Mouse (Mus musculus) lung, embryonic 14.5 days (tissue): ENCODE results near the gene Stk24. TPM values are rescaled to one million over a fixed set of nuclear protein-coding genes. Genes with fewer than 3 reads are reported as not detected.
A peak's percentile ranks its signal among the peaks of the same experiment; 100 is the strongest.

Experiments used
- ATAC-seq: fragments of 200-750 bp; cut with Nextera tagmentation; 2 replicates; pipeline ENCODE4 v1.8.0; 2017; ENCODE audit warnings: mild to moderate bottlenecking, moderate TSS enrichment, moderate library complexity; ENCODE audit not compliant: insufficient read depth
- DNase-seq: peaks from one replicate; pipeline ENCODE4 v3.0.0-alpha.2; 2015
- H3K27ac ChIP-seq: fragments of 300-500 bp; sonication (generic); 2 replicates; pipeline ENCODE4 v1.5.1; 2014; ENCODE audit warnings: low read depth, mild to moderate bottlenecking, moderate library complexity
- H3K27me3 ChIP-seq: fragments of 300-500 bp; sonication (generic); 2 replicates; pipeline ENCODE4 v1.6.1; 2014; ENCODE audit warnings: low read length, control low read depth; ENCODE audit not compliant: insufficient read depth
- H3K36me3 ChIP-seq: fragments of 300-500 bp; sonication (generic); 2 replicates; pipeline ENCODE4 v1.6.1; 2014; ENCODE audit warnings: control low read depth; ENCODE audit not compliant: insufficient read depth
- H3K4me1 ChIP-seq: fragments of 300-500 bp; sonication (generic); 2 replicates; pipeline ENCODE4 v1.6.1; 2014; ENCODE audit warnings: antibody characterized with exemption, control low read depth; ENCODE audit not compliant: insufficient read depth
- H3K4me2 ChIP-seq: fragments of 300-500 bp; sonication (generic); 2 replicates; pipeline ENCODE4 v1.6.1; 2014; ENCODE audit warnings: mild to moderate bottlenecking
- H3K4me3 ChIP-seq: fragments of 300-500 bp; sonication (generic); 2 replicates; pipeline ENCODE4 v1.5.1; 2014; ENCODE audit warnings: low read depth, low read length
- H3K9ac ChIP-seq: fragments of 300-500 bp; sonication (generic); 2 replicates; pipeline ENCODE4 v1.6.1; 2014
- H3K9me3 ChIP-seq: fragments of 300-500 bp; sonication (generic); 2 replicates; pipeline ENCODE4 v1.6.1; 2016; ENCODE audit warnings: low read depth, low read length, control low read depth
- CTCF ChIP-seq: IDR thresholded peaks from 2 replicates; pipeline ENCODE4 v1.5.1; 2016; ENCODE audit warnings: antibody characterized with exemption, low read depth
- WGBS: fragments of 180-500 bp; shearing (Covaris S2); extraction: QIAGEN DNeasy Blood & Tissue Kit; methylation state at CpG from one replicate; pipeline ENCODE4 v1.1.7; 2014; 5-methylcytosine and 5-hydroxymethylcytosine counted together
- polyA plus RNA-seq: library from polyadenylated mRNA; unstranded; fragments of >200 nt; fragmentation: Nextera tagmentation; extraction: Ambion mirVana; gene quantifications from 2 replicates; pipeline ENCODE4 v1.2.1, GENCODE M21; 2014

Stk24 gene
- 50.3 and 51.7 TPM in 2 replicates for polyA plus RNA-seq

GRCm38 (mm10) chr14:121379827-121380145 lies at the start of gene Stk24:
TSS of gene Stk24 (minus strand) at chr14:121380011.
- H3K4me3 ChIP-seq: peak within 1 kb of the TSS; percentile 97
- H3K27me3 ChIP-seq: no peaks in the 10 kb centered on the region
- WGBS: 6% methylated on average over 11 of the region's 11 CpGs
- no peaks in the 10 kb centered on the region for H3K9me3 ChIP-seq
- peak within 1 kb of the TSS; percentile 97 for H3K27ac ChIP-seq
- TF ChIP-seq CTCF: no peak
- DNase-seq: no peak
- H3K4me1 ChIP-seq: peaks cover 7% of the 10 kb centered on the region; the same call in 1 of the 2 replicates
- ATAC-seq: no peak; the same call in 1 of the 2 replicates
- H3K4me2 ChIP-seq: peak within 1 kb of the TSS; percentile 84
- peak within 1 kb of the TSS; percentile 97 for H3K9ac ChIP-seq
- H3K36me3 ChIP-seq: peaks cover 6% of the 10 kb centered on the region; the same call in 1 of the 2 replicates

- Histone ChIP-seq H3K27ac (no peak overlapping the region), H3K4me1 (no peaks in the 10 kb centered on the region), H3K27me3 (no peaks in the 10 kb centered on the region), H3K4me3 (no peak overlapping the region), H3K36me3 (no peaks in the 10 kb centered on the region), H3K4me2 (no peak overlapping the region), H3K9ac (no peak overlapping the region), H3K9me3 (no peaks in the 10 kb centered on the region)
- DNase-seq: no peak
- no peak for TF ChIP-seq CTCF
- WGBS: 95% methylated on average over 4 of the region's 4 CpGs
- no peak for ATAC-seq
These were observed 48.3 kb upstream of the Stk24 start for GRCm38 (mm10) chr14:121428148-121428547.

DNA sequence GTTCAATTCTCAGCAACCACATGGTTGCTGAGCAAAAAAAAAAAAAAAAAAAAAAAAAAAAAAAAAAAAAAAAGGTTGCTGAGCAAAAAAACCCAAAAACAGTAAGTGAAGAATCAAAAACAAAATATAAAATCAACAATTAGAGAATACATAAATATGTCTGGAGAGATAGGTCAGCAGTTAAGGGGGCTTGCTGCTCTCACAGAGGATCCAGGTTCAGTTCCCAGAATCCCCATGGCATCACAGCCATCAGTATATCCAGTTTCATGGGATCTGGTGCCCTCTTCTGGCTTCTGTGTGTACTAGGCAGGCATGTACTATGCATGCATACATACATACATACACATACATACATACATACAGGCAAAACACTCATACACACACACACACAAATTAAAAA lies 46.9 kb upstream of the Stk24 start:
- TF ChIP-seq CTCF: peak; percentile 47

GRCm38 (mm10) chr14:121425004-121425793 lies 45.4 kb upstream of the Stk24 start:
- peaks cover 5% of the 10 kb centered on the region; the same call in 1 of the 2 replicates for H3K9me3 ChIP-seq

More for the DNA sequence above, 46.9 kb upstream of the Stk24 start:
- Histone ChIP-seq H3K4me1 (no peaks in the 10 kb centered on the region), H3K27me3 (no peaks in the 10 kb centered on the region), H3K36me3 (no peaks in the 10 kb centered on the region), H3K9ac (no peak overlapping the region), H3K4me3 (no peak overlapping the region), H3K9me3 (no peaks in the 10 kb centered on the region), H3K4me2 (no peak overlapping the region), H3K27ac (no peak overlapping the region)
- ATAC-seq: no peak
- DNase-seq: peak; percentile 39

DNA sequence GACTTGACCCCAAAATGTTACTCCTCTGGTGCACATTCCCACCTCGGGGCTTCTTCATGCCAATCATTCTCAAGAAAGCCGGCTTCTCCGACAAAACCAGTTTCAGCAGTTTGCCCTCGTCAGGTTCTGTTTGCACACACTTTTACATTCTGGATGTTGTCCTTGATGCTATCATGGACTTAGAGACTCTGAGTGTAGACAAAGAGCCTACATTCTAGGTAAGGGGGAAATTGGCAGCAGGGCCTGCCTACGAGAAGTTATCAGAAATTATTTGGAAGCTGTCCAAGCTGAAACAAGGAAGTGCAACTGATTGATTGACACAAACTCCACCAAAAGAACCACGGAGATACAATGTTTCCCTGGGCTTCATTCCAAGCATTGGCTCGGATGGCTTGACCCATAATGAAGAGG lies 43.5 kb upstream of the Stk24 start:
- DNase-seq (peak; percentile 55), ATAC-seq (no peak)
- no peak overlapping the region for H3K27ac ChIP-seq
- no peak for TF ChIP-seq CTCF
- H3K27me3 ChIP-seq: no peaks in the 10 kb centered on the region
- H3K9ac ChIP-seq: no peak overlapping the region
- no peaks in the 10 kb centered on the region for H3K36me3 ChIP-seq
- no peaks in the 10 kb centered on the region for H3K4me1 ChIP-seq
- 12% methylated on average over 7 of the region's 7 CpGs for WGBS
- peaks cover 5% of the 10 kb centered on the region; the same call in 1 of the 2 replicates for H3K9me3 ChIP-seq
- no peak overlapping the region for H3K4me3 ChIP-seq
- no peak overlapping the region for H3K4me2 ChIP-seq

More at GRCm38 (mm10) chr14:121425004-121425793, 45.4 kb upstream of the Stk24 start:
- H3K36me3 ChIP-seq: no peaks in the 10 kb centered on the region
- no peak overlapping the region for H3K4me3 ChIP-seq
- ATAC-seq: peak; percentile 28; the same call in 1 of the 2 replicates
- no peaks in the 10 kb centered on the region for H3K27me3 ChIP-seq
- whole genome bisulfite sequencing: 68% methylated on average over 7 of the region's 7 CpGs
- no peak overlapping the region for H3K9ac ChIP-seq
- H3K27ac ChIP-seq: no peak overlapping the region
- no peak for TF ChIP-seq CTCF
- H3K4me2 ChIP-seq: no peak overlapping the region
- DNase-seq: no peak
- H3K4me1 ChIP-seq: no peaks in the 10 kb centered on the region

DNA sequence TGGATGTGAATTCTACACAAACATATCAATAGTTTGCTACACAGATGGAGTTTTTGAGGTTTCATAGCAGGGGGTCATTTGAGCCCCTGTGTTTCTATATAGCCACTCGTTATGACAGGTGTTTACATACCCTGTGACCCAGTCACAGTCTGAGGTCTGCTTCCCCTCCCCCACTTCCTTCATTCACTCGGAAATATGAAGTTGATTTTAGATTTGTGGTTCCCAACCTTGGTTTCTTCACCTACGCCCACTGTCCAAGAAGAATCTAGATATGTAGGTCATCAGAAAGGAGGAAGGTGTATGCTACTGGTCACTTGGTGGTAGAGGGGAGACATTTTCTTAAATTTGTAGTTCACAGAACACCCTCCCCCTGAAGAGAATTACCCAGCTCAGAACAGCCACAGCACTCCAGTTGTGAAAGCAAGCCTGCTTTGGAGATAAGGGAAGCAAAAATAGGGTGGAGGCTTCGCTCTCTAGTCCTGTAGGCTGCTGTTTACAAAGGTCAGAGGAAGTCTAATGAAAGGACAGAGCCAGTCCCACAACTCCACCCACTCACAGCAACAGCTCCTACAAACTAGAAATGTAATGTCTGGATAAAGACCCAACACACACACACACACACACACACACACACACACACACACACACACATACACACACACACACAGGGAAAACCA lies 43.0 kb upstream of the Stk24 start:
- Histone ChIP-seq H3K4me2 (no peak overlapping the region), H3K4me1 (no peaks in the 10 kb centered on the region), H3K27ac (no peak overlapping the region; the same call in 1 of the 2 replicates), H3K9ac (no peak overlapping the region), H3K36me3 (no peaks in the 10 kb centered on the region), H3K9me3 (peaks cover 5% of the 10 kb centered on the region; the same call in 1 of the 2 replicates), H3K4me3 (no peak overlapping the region), H3K27me3 (no peaks in the 10 kb centered on the region)
- no peak for TF ChIP-seq CTCF
- ATAC-seq (peak; percentile 51; the same call in 1 of the 2 replicates), DNase-seq (peak; percentile 43)
- WGBS: 22% methylated on average over 4 of the region's 4 CpGs

DNA sequence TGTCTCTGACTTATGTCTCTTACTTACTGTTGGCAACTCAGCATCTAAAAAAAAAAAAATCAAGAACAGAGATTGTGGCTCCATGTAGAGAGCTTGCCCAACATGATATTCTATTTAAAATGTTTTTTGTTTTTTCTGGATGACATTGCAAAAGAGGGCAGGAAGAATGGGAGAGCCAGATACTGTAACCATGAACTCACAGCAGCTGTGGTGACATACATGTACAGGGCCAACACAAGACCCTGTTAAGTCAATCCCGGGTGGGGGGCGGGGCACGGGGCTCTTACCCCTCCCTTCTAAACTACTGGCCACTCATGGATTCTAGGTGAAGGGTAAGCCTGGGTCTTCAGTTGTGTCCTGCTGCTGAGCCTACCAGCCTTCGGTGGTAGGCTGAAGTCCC lies 42.2 kb upstream of the Stk24 start:
- Histone ChIP-seq H3K4me2 (no peak overlapping the region), H3K27me3 (no peaks in the 10 kb centered on the region), H3K36me3 (no peaks in the 10 kb centered on the region)

More for the DNA sequence above, 42.2 kb upstream of the Stk24 start:
- Histone ChIP-seq H3K9ac (no peak overlapping the region), H3K27ac (no peak overlapping the region), H3K4me1 (no peaks in the 10 kb centered on the region), H3K9me3 (peaks cover 5% of the 10 kb centered on the region; the same call in 1 of the 2 replicates), H3K4me3 (no peak overlapping the region)
- ATAC-seq (no peak), DNase-seq (no peak)
- no peak for TF ChIP-seq CTCF
- 93% methylated on average over 4 of the region's 4 CpGs for WGBS
